Mouse (Mus musculus): ENCODE measurements around the gene Msantd2. TPM values are rescaled to one million over a fixed set of nuclear protein-coding genes. Genes with fewer than 3 reads are reported as not detected.

The Msantd2 gene
- 9.9 and 11.4 TPM in 2 replicates for polyA plus RNA-seq (2012; rRNA removed)

DNA sequence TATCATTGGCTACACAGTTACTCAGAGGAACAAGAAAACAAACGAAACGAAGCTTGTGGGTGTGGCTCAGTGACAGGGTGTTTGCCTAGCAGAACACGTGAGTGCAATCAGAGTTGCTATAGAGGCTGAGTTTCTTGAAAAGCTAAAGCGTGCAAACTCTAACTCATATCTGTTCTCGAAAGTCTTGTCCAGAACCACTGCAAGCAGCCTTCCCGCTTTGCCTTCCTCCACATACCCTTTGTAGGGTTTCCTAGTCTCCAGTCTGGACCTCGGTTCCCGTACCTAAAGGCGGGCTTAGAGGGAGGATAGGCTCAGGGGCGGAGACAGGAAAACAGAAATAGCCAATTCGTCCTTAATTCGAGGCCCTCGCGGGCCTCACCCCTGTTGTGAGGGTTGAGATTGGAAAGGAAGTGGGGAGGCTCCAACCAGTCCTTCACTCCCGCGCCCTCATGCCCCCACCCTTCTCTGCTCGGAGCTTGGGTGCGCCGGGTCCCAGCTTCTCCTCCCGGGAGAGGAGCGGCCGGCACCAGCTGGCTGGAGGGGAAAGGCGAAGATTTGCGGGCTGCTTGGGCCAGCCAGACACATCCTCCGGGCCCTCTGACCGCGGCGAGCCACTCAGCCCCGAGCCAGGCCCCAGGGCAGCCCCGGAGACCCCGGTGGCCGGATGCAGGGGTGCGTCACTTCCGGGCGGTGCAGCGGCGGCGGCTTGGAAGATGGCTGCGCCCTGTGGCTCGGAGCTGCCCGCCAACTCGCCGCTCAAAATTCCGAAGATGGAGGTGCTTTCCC is at the start of gene Msantd2:
Msantd2 (plus strand) TSS at position 709 of the 786 bp plus-strand sequence.

DNA sequence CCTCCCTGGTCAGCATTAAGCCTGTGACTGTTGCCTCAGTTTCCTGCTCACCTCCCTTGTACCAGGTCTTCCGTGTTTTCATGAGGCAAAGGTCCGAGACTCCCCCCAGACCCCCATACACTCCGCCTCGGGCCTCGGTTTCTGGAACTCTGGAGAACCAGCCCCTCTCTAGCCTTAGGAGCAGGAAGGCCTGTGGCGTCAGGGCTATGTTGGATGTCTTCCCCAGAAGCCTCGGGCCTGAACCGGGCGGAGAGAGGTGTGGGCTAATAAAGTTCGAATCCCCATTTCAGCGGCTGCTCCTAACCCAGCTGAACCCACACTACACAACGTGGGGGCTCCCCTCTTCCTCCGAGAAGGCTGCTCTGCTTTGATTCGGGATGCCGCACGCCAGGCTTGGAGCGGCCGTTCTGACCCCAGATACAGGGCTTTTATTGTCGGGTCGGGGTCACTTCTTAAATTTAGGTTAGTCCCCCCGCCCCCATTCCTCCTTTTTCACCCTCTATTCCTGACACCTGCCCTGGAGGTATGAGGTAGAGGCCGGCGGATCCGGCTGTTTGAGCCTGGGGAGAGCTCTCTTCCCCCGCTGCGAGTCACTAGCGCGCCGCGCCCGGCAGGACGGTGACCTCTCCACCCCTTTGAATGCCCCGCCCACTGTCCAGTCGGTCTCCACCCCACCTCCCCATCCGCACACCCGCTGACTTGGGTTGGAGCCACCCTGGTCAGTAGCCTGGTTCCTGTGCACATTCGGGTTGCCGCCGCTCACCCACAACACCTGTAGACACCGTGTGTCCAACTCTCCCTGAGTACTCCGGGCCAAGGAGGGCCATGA is 38.5 kb downstream of the Msantd2 start, which contains the start of gene Esam:
Esam (plus strand) TSS at position 683 of the 829 bp plus-strand sequence.

DNA sequence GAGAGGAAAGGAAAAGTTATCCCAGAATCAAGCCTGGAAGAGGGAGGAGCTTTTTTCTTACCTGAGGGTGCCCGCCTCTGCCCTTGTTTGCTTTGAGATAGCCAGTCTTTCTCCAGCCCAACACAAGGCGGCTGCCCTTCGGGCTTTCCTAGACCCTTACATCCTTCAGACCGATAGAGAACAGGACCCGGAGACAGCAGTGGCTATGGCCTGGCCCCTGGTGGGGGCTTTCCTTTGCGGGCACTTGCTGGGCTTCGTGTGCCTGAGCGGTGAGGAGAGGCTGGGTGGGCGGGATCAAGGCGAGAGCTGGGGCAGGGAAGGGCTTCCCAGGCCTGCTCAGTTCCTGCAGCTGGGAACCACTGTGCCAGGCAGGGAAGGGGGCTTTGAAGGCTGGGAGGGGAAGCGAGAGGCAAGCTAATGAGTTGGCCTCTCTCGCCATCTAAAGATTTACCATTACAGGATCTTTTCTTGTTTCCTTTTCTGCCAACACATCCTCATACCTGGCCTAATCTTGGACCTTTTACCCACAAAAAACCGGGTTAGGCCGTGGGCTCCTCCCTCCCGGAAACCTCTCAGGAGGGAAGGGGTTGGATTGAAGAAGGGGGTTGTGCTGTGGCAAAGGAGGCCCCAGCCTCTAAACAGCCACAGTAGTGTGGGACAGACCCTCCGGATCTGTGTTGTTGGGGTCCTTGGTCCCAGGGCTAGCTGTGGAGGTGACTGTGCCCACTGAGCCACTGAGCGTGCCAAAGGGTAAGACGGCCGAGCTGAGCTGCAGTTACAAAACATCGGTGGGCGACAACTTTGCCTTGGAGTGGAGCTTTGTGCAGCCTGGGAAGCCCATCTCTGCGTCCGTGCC is 50.3 kb downstream of the Msantd2 start, which contains the start of gene Vsig2:
Vsig2 (plus strand) TSS at position 86 of the 856 bp plus-strand sequence.

DNA sequence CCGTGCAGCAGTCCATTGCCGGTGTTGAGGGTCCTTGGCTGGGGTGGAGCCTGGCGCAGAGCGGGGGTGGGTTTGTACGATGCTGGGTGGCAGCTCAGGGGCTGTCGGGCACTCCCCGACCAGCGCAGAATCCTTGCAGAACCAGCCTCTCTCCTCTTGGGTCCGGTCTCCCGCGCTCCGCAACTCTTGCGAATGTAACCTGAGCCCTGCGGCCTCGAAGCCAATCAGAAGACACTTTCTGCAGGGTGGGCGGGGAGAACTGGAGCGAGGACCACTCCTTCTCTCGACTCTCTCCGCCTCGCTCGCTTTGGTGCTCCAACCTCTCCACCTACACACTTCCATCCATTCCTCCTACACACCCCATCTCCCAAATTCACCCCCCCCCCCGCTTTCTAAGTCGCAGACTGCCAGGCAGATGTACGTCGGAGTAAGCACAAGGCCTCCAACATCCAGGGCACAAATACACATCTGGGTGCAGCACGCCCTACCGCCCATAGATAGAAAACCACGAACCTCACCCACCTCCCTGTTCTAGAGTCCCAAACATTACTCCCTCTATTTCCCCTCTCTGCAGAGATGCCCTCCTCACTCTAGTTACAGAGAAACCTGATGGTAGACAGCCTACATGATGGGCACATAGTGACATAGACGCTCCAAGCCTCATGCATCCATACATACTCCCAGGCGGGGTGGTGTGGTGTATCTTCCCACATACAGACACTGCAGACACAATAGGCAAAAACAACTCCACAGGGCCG is 63.6 kb downstream of the Msantd2 start, which contains the start of gene Nrgn:
Nrgn (minus strand) TSS at position 369 of the 758 bp plus-strand sequence.

DNA sequence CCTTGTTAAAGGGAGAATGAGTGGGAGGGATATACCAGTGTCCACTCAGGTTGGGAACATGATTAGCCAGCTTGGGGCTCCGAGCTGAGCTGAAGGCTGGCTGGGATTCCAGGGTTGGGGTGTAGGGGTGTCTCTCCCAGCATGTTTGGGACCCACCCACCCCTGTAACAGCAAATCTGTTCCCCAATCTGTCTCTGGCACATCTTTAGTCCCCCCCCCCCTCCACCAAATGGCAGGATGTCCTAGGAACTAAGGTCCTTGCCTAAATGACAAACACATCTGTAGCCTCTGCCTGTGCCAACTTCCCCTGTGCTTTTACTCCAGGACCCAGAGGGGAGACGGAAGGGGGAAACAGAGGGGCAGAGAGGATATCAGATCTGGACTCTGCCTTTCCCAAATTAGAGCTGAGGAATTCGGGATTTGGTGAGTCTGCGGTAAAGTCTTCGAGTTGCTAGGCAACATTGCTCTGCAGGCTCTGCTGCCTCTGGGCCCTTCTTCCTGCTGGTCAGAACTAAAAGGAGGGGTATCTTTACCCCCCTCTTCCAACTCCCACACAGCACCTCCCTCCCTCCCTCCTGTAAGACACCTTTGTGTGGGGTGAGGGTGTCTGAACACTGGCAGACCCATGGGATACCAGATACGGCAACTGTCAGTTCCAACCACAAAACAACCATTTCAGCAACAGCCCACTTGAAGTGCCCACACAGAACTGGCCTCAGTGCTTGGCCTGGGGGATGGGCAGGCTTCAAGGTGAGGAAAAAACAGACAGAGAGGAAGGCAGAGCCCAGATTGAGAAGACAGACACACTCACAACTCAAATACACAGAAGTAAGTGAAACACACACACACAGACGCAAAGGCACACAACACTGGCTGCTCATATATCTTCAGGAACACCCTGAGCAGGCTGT is 66.0 kb downstream of the Msantd2 start, which contains the start of gene Siae:
Siae (plus strand) TSS at position 861 of the 911 bp plus-strand sequence.

Other genes starting within 250 kb of the Msantd2 start
- gene Slc37a2, start 233.6 kb upstream of the Msantd2 start, polyA plus RNA-seq (2012; rRNA removed) = 1.1 and 1.3 TPM in 2 replicates
- 0.83 and 0.94 TPM in 2 replicates for gene Ccdc15, start 140.9 kb upstream of the Msantd2 start, polyA plus RNA-seq (2012; rRNA removed)
- gene Hepacam, start 122.0 kb upstream of the Msantd2 start, polyA plus RNA-seq (2012; rRNA removed) = 0.01 TPM in 2 replicates
- 2.3 and 2.6 TPM in 2 replicates for gene Robo4, start 87.4 kb upstream of the Msantd2 start, polyA plus RNA-seq (2012; rRNA removed)
- gene Robo3, start 56.1 kb upstream of the Msantd2 start, polyA plus RNA-seq (2012; rRNA removed) = 0.29 and 0.43 TPM in 2 replicates
- 10.9 and 11.6 TPM in 2 replicates for gene Esam, start 38.8 kb downstream of the Msantd2 start, polyA plus RNA-seq (2012; rRNA removed)
- 0.84 and 0.95 TPM in 2 replicates for gene Vsig2, start 49.9 kb downstream of the Msantd2 start, polyA plus RNA-seq (2012; rRNA removed)
- 5.8 and 6.3 TPM in 2 replicates for gene Nrgn, start 63.6 kb downstream of the Msantd2 start, polyA plus RNA-seq (2012; rRNA removed)
- 3.5 and 3.8 TPM in 2 replicates for gene Siae, start 66.4 kb downstream of the Msantd2 start, polyA plus RNA-seq (2012; rRNA removed)
- gene Spa17, start 124.4 kb downstream of the Msantd2 start, polyA plus RNA-seq (2012; rRNA removed) = 1.2 TPM in 2 replicates
- gene Tbrg1, start 168.0 kb downstream of the Msantd2 start, polyA plus RNA-seq (2012; rRNA removed) = 30.0 and 33.7 TPM in 2 replicates
- gene Panx3, start 179.9 kb downstream of the Msantd2 start, polyA plus RNA-seq (2012; rRNA removed) = not detected in 2 replicates
- not detected in 2 replicates for gene Olfr160, start 226.9 kb downstream of the Msantd2 start, polyA plus RNA-seq (2012; rRNA removed)

Data from liver, embryonic 18 days (tissue).